Mouse (Mus musculus): ENCODE measurements at regions not wholly inside any gene's neighbourhood (a gene's known extent, or its start where the extent isn't known, plus 50 kb on each side); places are given as distances from the start of the nearest gene placed in this dataset.

GRCm38 (mm10) chr4:12775524-12776216 is 603.9 kb upstream of the Fam92a start:
- no peak for TF ChIP-seq POLR2A (IDR thresholded peaks at IDR 0.05; ENCODE audit: low read depth, low read length)
- no peak for TF ChIP-seq CTCF (IDR thresholded peaks at IDR 0.05; ENCODE audit: borderline replicate concordance, insufficient read depth, low read length)

All from embryonic fibroblast, embryonic 13.5 days (primary cell).